17 mouse cellular contexts compared by ENCODE assay signal in genomic region chr2:79030990-79031389, GRCm38 (mm10).
DNase-seq lines count a peak whose midpoint lies in the region; TF ChIP-seq lines count a peak whose summit lies in the region.
"Had no signal": no experiment of that assay in that cellular context is flagged by ENCODE, and none has a peak within 500 bp of the region (broad histone marks: within the 10 kb centered on the region; RNA-seq: fewer than 3 reads in every experiment).

No protein-coding gene starts in this region.

- no peaks in the 10 kb centered on the region for H3K36me3 ChIP-seq in C2C12 (ENCODE audit: control insufficient read depth, insufficient read depth)
- H3K36me3 ChIP-seq: embryonic facial prominence, embryonic 12.5 days; G1E; intestine, embryonic 15.5 days; limb, embryonic 12.5 days; stomach, embryonic 15.5 days had no signal

- no peak for TF ChIP-seq CTCF in gastrocnemius, adult 2 months (IDR thresholded peaks at IDR 0.05)
- TF ChIP-seq CTCF in C2C12 (IDR thresholded peaks at IDR 0.05; ENCODE audit: control insufficient read depth, insufficient read depth, insufficient read length) = no peak

- H3K4me3 ChIP-seq in gastrocnemius, adult 2 months = no peak overlapping the region
- H3K4me3 ChIP-seq in C2C12 (ENCODE audit: insufficient read depth, poor library complexity, severe bottlenecking) = no peak overlapping the region
- H3K4me3 ChIP-seq: embryonic facial prominence, embryonic 12.5 days; intestine, embryonic 15.5 days; limb, embryonic 12.5 days; stomach, embryonic 15.5 days had no signal

- H3ac ChIP-seq in C2C12 (ENCODE audit: control insufficient read depth, insufficient read length, low read depth) = no peak overlapping the region

- H3K79me3 ChIP-seq in C2C12 (ENCODE audit: low read depth) = no peaks in the 10 kb centered on the region

- peak; percentile 16 for DNase-seq in gastrocnemius, adult 2 months
- DNase-seq in gastrocnemius, adult 18-20 months (ENCODE audit: low spot score) = no peak
- DNase-seq in 3134 (ENCODE audit: extremely low read depth, insufficient read length, low spot score) = peak; percentile 19
- peak; percentile 39 for DNase-seq in brain, adult 2 months (ENCODE audit: low read depth, low spot score)
- no peak for DNase-seq in embryo, embryonic 11 days
- no peak for DNase-seq in urinary bladder, adult 18-20 months (ENCODE audit: low spot score in 2 of 2)
- DNase-seq: kidney, adult 9 months; kidney, postnatal 25 days; thymus, adult 2 months had no signal

- no peak overlapping the region for H3K27ac ChIP-seq in gastrocnemius, adult 2 months
- H3K27ac ChIP-seq: embryonic facial prominence, embryonic 12.5 days; hindbrain, embryonic 14.5 days; intestine, embryonic 15.5 days; limb, embryonic 12.5 days; liver, embryonic 14.5 days; stomach, embryonic 15.5 days had no signal

- no peaks in the 10 kb centered on the region for H3K27me3 ChIP-seq in C2C12 (ENCODE audit: control insufficient read depth, insufficient read depth, insufficient read length)
- H3K27me3 ChIP-seq: embryonic facial prominence, embryonic 12.5 days; intestine, embryonic 15.5 days; limb, embryonic 12.5 days; stomach, embryonic 15.5 days had no signal

- intact Hi-C loops in gastrocnemius, adult 2 months (cut with DNase I) = no loop called here

- no peaks in the 10 kb centered on the region for H3K79me2 ChIP-seq in C2C12 (ENCODE audit: control insufficient read depth, insufficient read depth)

TF ChIP-seq in C2C12, 6 proteins besides CTCF, POLR2A, EP300 and RAD21:
- TF ChIP-seq FOSL1 (IDR thresholded peaks at IDR 0.05; ENCODE audit: insufficient read depth, low read length, poor library complexity, severe bottlenecking) (no peak), CEBPB (IDR thresholded peaks at IDR 0.05; ENCODE audit: low read depth) (no peak), MYOD1 (IDR thresholded peaks at IDR 0.05; ENCODE audit: control insufficient read depth, insufficient read length, low read depth) (peak; percentile 81)

Comparison
In these comparisons a context has a peak if more than half of its experiments do, and no peak if none do; other contexts are left out.
1. DNase-seq: peak in gastrocnemius, adult 2 months (single experiment), 3134 (single experiment) and brain, adult 2 months (single experiment); none in gastrocnemius, adult 18-20 months (single experiment), embryo, embryonic 11 days (single experiment) and urinary bladder, adult 18-20 months (0 of 2).